Mouse (Mus musculus) thymus, postnatal 14 days (tissue): ENCODE data around the gene Impdh1.

Experiments used
- DNase-seq: peaks from one replicate; pipeline ENCODE4 v3.0.0; 2021

Impdh1 gene

GRCm38 (mm10) chr6:29211806-29212492 lies 4.2 kb downstream of the Impdh1 start:
- DNase-seq: peak; percentile 92

- no peak for DNase-seq
These were observed 5.0 kb downstream of the Impdh1 start for GRCm38 (mm10) chr6:29211146-29211545.

- no peak for DNase-seq
These were observed 5.8 kb downstream of the Impdh1 start for GRCm38 (mm10) chr6:29210231-29210936.

- DNase-seq: no peak
These were observed 8.0 kb downstream of the Impdh1 start for GRCm38 (mm10) chr6:29208178-29208577.

GRCm38 (mm10) chr6:29207017-29207416 lies 9.1 kb downstream of the Impdh1 start:
- no peak for DNase-seq

GRCm38 (mm10) chr6:29206006-29206405 lies 10.2 kb downstream of the Impdh1 start:
- no peak for DNase-seq

GRCm38 (mm10) chr6:29204932-29205614 lies 11.1 kb downstream of the Impdh1 start:
- DNase-seq: peak; percentile 64

GRCm38 (mm10) chr6:29203861-29204585 lies 12.1 kb downstream of the Impdh1 start:
- no peak for DNase-seq

- DNase-seq: no peak
These were observed 13.1 kb downstream of the Impdh1 start for GRCm38 (mm10) chr6:29203096-29203495.

GRCm38 (mm10) chr6:29201988-29202387 lies 14.2 kb downstream of the Impdh1 start:
- no peak for DNase-seq

GRCm38 (mm10) chr6:29201341-29201740 lies 14.8 kb downstream of the Impdh1 start:
- DNase-seq: no peak

GRCm38 (mm10) chr6:29200496-29200895 lies 15.7 kb downstream of the Impdh1 start:
- no peak for DNase-seq

- DNase-seq: no peak
These were observed 16.8 kb downstream of the Impdh1 start for GRCm38 (mm10) chr6:29199223-29199855.

- DNase-seq: peak; percentile 87
These were observed 17.6 kb downstream of the Impdh1 start for GRCm38 (mm10) chr6:29198309-29199222.

- no peak for DNase-seq
These were observed 20.1 kb downstream of the Impdh1 start for GRCm38 (mm10) chr6:29195846-29196698.

- DNase-seq: no peak
These were observed 21.0 kb downstream of the Impdh1 start for GRCm38 (mm10) chr6:29195146-29195545.

- DNase-seq: no peak
These were observed 22.0 kb downstream of the Impdh1 start for GRCm38 (mm10) chr6:29193961-29194750.

GRCm38 (mm10) chr6:29187936-29188335 lies 28.2 kb downstream of the Impdh1 start:
- DNase-seq: no peak

- DNase-seq: no peak
These were observed 36.3 kb downstream of the Impdh1 start for GRCm38 (mm10) chr6:29179843-29180242.
